Mouse (Mus musculus): ENCODE data around the gene Mogat2.

GRCm38 (mm10) chr7:99249582-99249911 is 11.1 kb upstream of the Mogat2 start:
- peak; percentile 62; the same call in 1 of the 2 replicates for TF ChIP-seq CTCF (IDR thresholded peaks at IDR 0.05; ENCODE audit: extremely low read depth, insufficient read depth, insufficient read length, insufficient replicate concordance)
- TF ChIP-seq POLR2A (IDR thresholded peaks at IDR 0.05; ENCODE audit: low read depth, low read length) = no peak

All from spleen, adult 2 months (tissue).